26 mouse cellular contexts compared by ENCODE assay signal in the genomic region with DNA sequence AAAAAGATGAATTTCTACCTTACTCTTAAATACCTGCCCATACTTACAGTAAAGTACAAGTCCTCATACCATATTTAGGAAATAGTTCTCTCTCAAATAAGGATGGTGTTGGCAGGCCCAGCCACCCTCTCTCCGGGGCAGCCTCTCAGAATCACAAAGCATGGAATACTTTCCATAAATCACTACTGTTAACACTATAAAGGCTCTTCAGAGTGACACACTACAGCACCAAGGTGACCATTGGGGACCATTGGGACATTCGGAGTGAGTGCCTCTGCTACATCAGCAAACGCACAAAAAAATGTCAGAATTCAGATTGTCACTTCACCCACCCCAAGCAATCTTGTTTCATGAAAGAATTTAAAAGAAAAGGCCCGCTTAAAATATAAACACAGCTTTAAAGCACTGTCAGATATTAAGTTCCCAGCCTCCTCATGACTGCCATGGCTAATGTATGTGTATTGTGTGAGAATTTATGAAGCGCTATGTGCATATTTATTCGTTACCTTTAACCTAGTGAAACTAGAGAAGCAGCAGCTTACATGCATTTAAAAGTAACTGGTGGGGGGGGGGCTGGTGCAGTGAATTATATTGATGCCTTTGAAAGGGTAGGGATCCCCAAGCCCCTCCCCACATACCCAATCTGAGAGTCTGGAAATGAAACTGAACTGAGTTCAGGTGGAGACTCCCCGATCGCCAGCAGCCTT.
A peak's percentile ranks its signal among the peaks of the same experiment; 100 is the strongest.
DNase-seq lines count a peak whose midpoint lies in the region; ATAC-seq and TF ChIP-seq lines count a peak whose summit lies in the region.
"Had no signal": no experiment of that assay in that cellular context is flagged by ENCODE, and none has a peak within 500 bp of the region (broad histone marks: within the 10 kb centered on the region; RNA-seq: fewer than 3 reads in every experiment).

No protein-coding gene starts in this region.

- no peaks in the 10 kb centered on the region for H3K36me3 ChIP-seq in heart, embryonic 10.5 days
- no peaks in the 10 kb centered on the region for H3K36me3 ChIP-seq in heart, adult 2 months (ENCODE audit: control insufficient read depth, insufficient read depth, low read length)
- no peaks in the 10 kb centered on the region for H3K36me3 ChIP-seq in kidney, embryonic 14.5 days (ENCODE audit: control insufficient read depth, insufficient read depth, low read length)
- H3K36me3 ChIP-seq in kidney, postnatal 0 days (ENCODE audit: insufficient read depth, low read length), result no peaks in the 10 kb centered on the region
- no peaks in the 10 kb centered on the region for H3K36me3 ChIP-seq in midbrain, embryonic 10.5 days
- no peaks in the 10 kb centered on the region for H3K36me3 ChIP-seq in midbrain, embryonic 13.5 days
- H3K36me3 ChIP-seq: forebrain, embryonic 10.5 days; heart, embryonic 12.5 days; heart, embryonic 15.5 days; hindbrain, embryonic 12.5 days; hindbrain, embryonic 15.5 days had no signal

- TF ChIP-seq POLR2A in heart, adult 2 months (IDR thresholded peaks at IDR 0.05; ENCODE audit: insufficient read depth, low read depth, low read length), result no peak

- no peak for TF ChIP-seq CTCF in heart, adult 2 months (IDR thresholded peaks at IDR 0.05)
- TF ChIP-seq CTCF in kidney, postnatal 0 days (IDR thresholded peaks at IDR 0.05; ENCODE audit: low read depth), result no peak

- H3K27me3 ChIP-seq in heart, embryonic 10.5 days (ENCODE audit: insufficient read depth, poor library complexity, severe bottlenecking), result no peaks in the 10 kb centered on the region
- H3K27me3 ChIP-seq in heart, adult 2 months (ENCODE audit: control insufficient read depth, insufficient read depth, low read length), result no peaks in the 10 kb centered on the region
- no peaks in the 10 kb centered on the region for H3K27me3 ChIP-seq in kidney, embryonic 14.5 days (ENCODE audit: control insufficient read depth, insufficient read depth, low read length)
- no peaks in the 10 kb centered on the region for H3K27me3 ChIP-seq in kidney, postnatal 0 days (ENCODE audit: insufficient read depth, low read length)
- H3K27me3 ChIP-seq in midbrain, embryonic 10.5 days (ENCODE audit: low read depth, poor library complexity, severe bottlenecking), result no peaks in the 10 kb centered on the region
- no peaks in the 10 kb centered on the region for H3K27me3 ChIP-seq in midbrain, embryonic 13.5 days
- H3K27me3 ChIP-seq: forebrain, embryonic 13.5 days; heart, embryonic 12.5 days; heart, embryonic 15.5 days; hindbrain, embryonic 12.5 days; hindbrain, embryonic 15.5 days had no signal

- DNase-seq in heart, embryonic 10.5 days (ENCODE audit: low spot score), result peak; percentile 27
- DNase-seq in heart, adult 2 months, result no peak
- no peak for DNase-seq in kidney, adult 18-20 months
- DNase-seq in kidney, postnatal 0 days (ENCODE audit: low spot score), result no peak
- DNase-seq in kidney, postnatal 36 days, result no peak
- peak; percentile 6 for DNase-seq in midbrain, embryonic 10.5 days (ENCODE audit: low spot score)
- DNase-seq: adrenal gland, adult 8-10 months; adrenal gland, postnatal 25 days; cerebellum, adult 11-12 months; cerebellum, adult 8-10 months; cerebellum, postnatal 10 days; cerebellum, postnatal 36 days; embryo, embryonic 11 days; gastrocnemius, postnatal 10 days; gastrocnemius, postnatal 36 days; heart, postnatal 10 days had no signal

- no peak overlapping the region for H3K4me2 ChIP-seq in kidney, embryonic 14.5 days (replicated peaks; ENCODE audit: low read depth, low read length)
- no peak overlapping the region for H3K4me2 ChIP-seq in kidney, postnatal 0 days (ENCODE audit: low read length)
- H3K4me2 ChIP-seq in midbrain, embryonic 13.5 days (replicated peaks), result no peak overlapping the region
- H3K4me2 ChIP-seq: forebrain, embryonic 13.5 days; heart, embryonic 12.5 days; heart, embryonic 15.5 days; hindbrain, embryonic 12.5 days; hindbrain, embryonic 15.5 days had no signal

- no peak for TF ChIP-seq EP300 in heart, adult 2 months (IDR thresholded peaks at IDR 0.05; ENCODE audit: insufficient read depth, low read depth, low read length)

- H3K9ac ChIP-seq in heart, adult 2 months (ENCODE audit: low read depth, low read length), result no peak overlapping the region
- no peak overlapping the region for H3K9ac ChIP-seq in kidney, embryonic 14.5 days (ENCODE audit: low read depth, low read length)
- H3K9ac ChIP-seq in kidney, postnatal 0 days (ENCODE audit: low read depth, low read length), result no peak overlapping the region
- no peak overlapping the region for H3K9ac ChIP-seq in midbrain, embryonic 13.5 days (replicated peaks)
- H3K9ac ChIP-seq: forebrain, embryonic 13.5 days; heart, embryonic 12.5 days; heart, embryonic 15.5 days; hindbrain, embryonic 12.5 days; hindbrain, embryonic 15.5 days had no signal

- H3K9me3 ChIP-seq in heart, embryonic 10.5 days, result no peaks in the 10 kb centered on the region
- no peaks in the 10 kb centered on the region for H3K9me3 ChIP-seq in kidney, embryonic 14.5 days (ENCODE audit: control insufficient read depth, low read length)
- no peaks in the 10 kb centered on the region for H3K9me3 ChIP-seq in kidney, postnatal 0 days (replicated peaks; ENCODE audit: low read length)
- no peaks in the 10 kb centered on the region for H3K9me3 ChIP-seq in midbrain, embryonic 10.5 days (replicated peaks)
- no peaks in the 10 kb centered on the region for H3K9me3 ChIP-seq in midbrain, embryonic 13.5 days
- H3K9me3 ChIP-seq: forebrain, embryonic 10.5 days; forebrain, embryonic 13.5 days; heart, embryonic 12.5 days; heart, embryonic 15.5 days; hindbrain, embryonic 12.5 days; hindbrain, embryonic 15.5 days had no signal

- no peaks in the 10 kb centered on the region for H3K4me1 ChIP-seq in heart, embryonic 10.5 days
- H3K4me1 ChIP-seq in heart, adult 2 months (ENCODE audit: control insufficient read depth, insufficient read depth, low read length), result no peaks in the 10 kb centered on the region
- no peaks in the 10 kb centered on the region for H3K4me1 ChIP-seq in kidney, embryonic 14.5 days (ENCODE audit: control insufficient read depth, insufficient read depth, low read length)
- no peaks in the 10 kb centered on the region for H3K4me1 ChIP-seq in kidney, postnatal 0 days (replicated peaks; ENCODE audit: insufficient read depth, low read length)
- no peaks in the 10 kb centered on the region for H3K4me1 ChIP-seq in midbrain, embryonic 10.5 days
- H3K4me1 ChIP-seq in midbrain, embryonic 13.5 days (replicated peaks), result no peaks in the 10 kb centered on the region
- H3K4me1 ChIP-seq: forebrain, embryonic 10.5 days; forebrain, embryonic 13.5 days; heart, embryonic 12.5 days; heart, embryonic 15.5 days; hindbrain, embryonic 12.5 days; hindbrain, embryonic 15.5 days had no signal

- no peak overlapping the region for H3K27ac ChIP-seq in heart, embryonic 10.5 days
- no peak overlapping the region for H3K27ac ChIP-seq in heart, adult 2 months
- no peak overlapping the region for H3K27ac ChIP-seq in kidney, embryonic 14.5 days (ENCODE audit: low read depth, low read length)
- H3K27ac ChIP-seq in kidney, postnatal 0 days, result no peak overlapping the region
- no peak overlapping the region for H3K27ac ChIP-seq in midbrain, embryonic 10.5 days (replicated peaks)
- H3K27ac ChIP-seq in midbrain, embryonic 13.5 days, result no peak overlapping the region
- H3K27ac ChIP-seq: forebrain, embryonic 10.5 days; forebrain, embryonic 13.5 days; heart, embryonic 15.5 days; hindbrain, embryonic 12.5 days; hindbrain, embryonic 15.5 days had no signal

- intact Hi-C loops in heart, adult 2 months (cut with DNase I), result loop anchor here (10.0 kb wide), 3 partner anchors 834 to 1054 kb away; no protein-coding TSS in a partner anchor

- WGBS in heart, embryonic 10.5 days, result 81% methylated on average over 8 of the region's 8 CpGs
- 82% methylated on average over 8 of the region's 8 CpGs for WGBS in heart, adult 2 months
- WGBS in kidney, embryonic 14.5 days, result 40% methylated on average over 8 of the region's 8 CpGs
- WGBS in kidney, postnatal 0 days, result 36% methylated on average over 8 of the region's 8 CpGs
- WGBS in midbrain, embryonic 10.5 days, result 89% methylated on average over 8 of the region's 8 CpGs
- WGBS in midbrain, embryonic 13.5 days, result 87% methylated on average over 8 of the region's 8 CpGs

- peak; percentile 77 for ATAC-seq in kidney, embryonic 14.5 days (ENCODE audit: low FRiP score, low TSS enrichment)
- ATAC-seq in kidney, postnatal 0 days (replicated peaks; ENCODE audit: low FRiP score, low read depth), result 0 out of 2 replicates have a peak, but pooled peaks have one; percentile 33
- ATAC-seq in midbrain, embryonic 13.5 days, result no peak
- ATAC-seq: activated CD4-positive, CD25-positive, alpha-beta regulatory T cell, adult 4 months; forebrain, embryonic 13.5 days; forebrain, embryonic 16.5 days had no signal

- no peak overlapping the region for H3K4me3 ChIP-seq in heart, embryonic 10.5 days
- H3K4me3 ChIP-seq in heart, adult 2 months, result no peak overlapping the region
- H3K4me3 ChIP-seq in kidney, embryonic 14.5 days (ENCODE audit: low read length), result no peak overlapping the region
- no peak overlapping the region for H3K4me3 ChIP-seq in kidney, postnatal 0 days (replicated peaks; ENCODE audit: low read depth, low read length)
- no peak overlapping the region for H3K4me3 ChIP-seq in midbrain, embryonic 10.5 days
- H3K4me3 ChIP-seq in midbrain, embryonic 13.5 days (replicated peaks), result no peak overlapping the region
- H3K4me3 ChIP-seq: forebrain, embryonic 10.5 days; forebrain, embryonic 13.5 days; heart, embryonic 12.5 days; heart, embryonic 15.5 days; hindbrain, embryonic 12.5 days; hindbrain, embryonic 15.5 days had no signal

- H3K79me2 ChIP-seq in heart, adult 2 months (replicated peaks; ENCODE audit: control insufficient read depth, insufficient read depth, low read length), result no peaks in the 10 kb centered on the region

Comparison
In these comparisons a context has a peak if more than half of its experiments do, and no peak if none do; other contexts are left out.
1. DNase-seq: peak in heart, embryonic 10.5 days (single experiment) and midbrain, embryonic 10.5 days (single experiment); none in heart, adult 2 months (0 of 2), kidney, adult 18-20 months (single experiment), kidney, postnatal 0 days (single experiment) and kidney, postnatal 36 days (0 of 2).